Mouse (Mus musculus) kidney, adult 2 months (tissue): ENCODE measurements around the gene Ss18l2.

Experiments used
- CTCF ChIP-seq: fragments of 200-500 bp; conservative IDR thresholded peaks from 2 replicates; pipeline ENCODE4 v1.5.1; 2011; ENCODE audit warnings: low read depth, mild to moderate bottlenecking, control low read depth, low read length, moderate library complexity, mixed read lengths; ENCODE audit not compliant: insufficient read depth, insufficient read length
- POLR2A ChIP-seq: fragments of 200-500 bp; IDR thresholded peaks from one replicate; pipeline ENCODE4 v1.6.1; 2011; ENCODE audit warnings: low read depth, low read length, control low read depth

- TF ChIP-seq POLR2A = no peak
- TF ChIP-seq CTCF = no peak
Measured at GRCm38 (mm10) chr9:121744051-121744450, 33.9 kb downstream of the Ss18l2 start.
